Mouse (Mus musculus): ENCODE measurements around the gene Ptprb.

- no peak for TF ChIP-seq CTCF (IDR thresholded peaks at IDR 0.05 in 2 of 3, conservative IDR thresholded peaks at IDR 0.05 in 1 of 3; ENCODE audit: control insufficient read depth in 1 of 3, insufficient read depth in 1 of 3, low read depth in 2 of 3, low read length in 3 of 3, poor library complexity in 1 of 3, severe bottlenecking in 1 of 3)
- TF ChIP-seq ZKSCAN1 (IDR thresholded peaks at IDR 0.05; ENCODE audit: low read depth, low read length): no peak
- TF ChIP-seq EP300 (IDR thresholded peaks at IDR 0.05; ENCODE audit: low read depth in 1 of 2, low read length in 2 of 2): no peak
- TF ChIP-seq BHLHE40 (IDR thresholded peaks at IDR 0.05; ENCODE audit: borderline replicate concordance, low read depth, low read length): no peak
- no peak for TF ChIP-seq SMC3 (IDR thresholded peaks at IDR 0.05; ENCODE audit: low read depth, low read length)
- no peak for TF ChIP-seq ZC3H11A (IDR thresholded peaks at IDR 0.05; ENCODE audit: low read depth, low read length)
- no peak for TF ChIP-seq MYC (IDR thresholded peaks at IDR 0.05; ENCODE audit: low read depth, low read length)
- no peak for TF ChIP-seq USF1 (IDR thresholded peaks at IDR 0.05; ENCODE audit: low read depth, low read length)
- no peak for TF ChIP-seq POLR2AphosphoS5 (IDR thresholded peaks at IDR 0.05; ENCODE audit: borderline replicate concordance, low read depth, low read length)
- TF ChIP-seq POLR2A (IDR thresholded peaks at IDR 0.05; ENCODE audit: control insufficient read depth in 1 of 2, insufficient read depth in 1 of 2, low read depth in 1 of 2, low read length in 2 of 2, poor library complexity in 1 of 2): no peak
- no peak for TF ChIP-seq CHD1 (IDR thresholded peaks at IDR 0.05; ENCODE audit: low read depth, low read length)
- TF ChIP-seq MAX (IDR thresholded peaks at IDR 0.05; ENCODE audit: low read length): no peak
- no peak for TF ChIP-seq MEF2A (IDR thresholded peaks at IDR 0.05; ENCODE audit: extremely low read depth, insufficient replicate concordance, low read depth, low read length, poor library complexity, severe bottlenecking)
Observed at GRCm38 (mm10) chr10:116291153-116291755, 15.9 kb downstream of the Ptprb start.
